Mouse (Mus musculus): ENCODE measurements around the gene Hist1h4h.

The Hist1h4h gene

DNA sequence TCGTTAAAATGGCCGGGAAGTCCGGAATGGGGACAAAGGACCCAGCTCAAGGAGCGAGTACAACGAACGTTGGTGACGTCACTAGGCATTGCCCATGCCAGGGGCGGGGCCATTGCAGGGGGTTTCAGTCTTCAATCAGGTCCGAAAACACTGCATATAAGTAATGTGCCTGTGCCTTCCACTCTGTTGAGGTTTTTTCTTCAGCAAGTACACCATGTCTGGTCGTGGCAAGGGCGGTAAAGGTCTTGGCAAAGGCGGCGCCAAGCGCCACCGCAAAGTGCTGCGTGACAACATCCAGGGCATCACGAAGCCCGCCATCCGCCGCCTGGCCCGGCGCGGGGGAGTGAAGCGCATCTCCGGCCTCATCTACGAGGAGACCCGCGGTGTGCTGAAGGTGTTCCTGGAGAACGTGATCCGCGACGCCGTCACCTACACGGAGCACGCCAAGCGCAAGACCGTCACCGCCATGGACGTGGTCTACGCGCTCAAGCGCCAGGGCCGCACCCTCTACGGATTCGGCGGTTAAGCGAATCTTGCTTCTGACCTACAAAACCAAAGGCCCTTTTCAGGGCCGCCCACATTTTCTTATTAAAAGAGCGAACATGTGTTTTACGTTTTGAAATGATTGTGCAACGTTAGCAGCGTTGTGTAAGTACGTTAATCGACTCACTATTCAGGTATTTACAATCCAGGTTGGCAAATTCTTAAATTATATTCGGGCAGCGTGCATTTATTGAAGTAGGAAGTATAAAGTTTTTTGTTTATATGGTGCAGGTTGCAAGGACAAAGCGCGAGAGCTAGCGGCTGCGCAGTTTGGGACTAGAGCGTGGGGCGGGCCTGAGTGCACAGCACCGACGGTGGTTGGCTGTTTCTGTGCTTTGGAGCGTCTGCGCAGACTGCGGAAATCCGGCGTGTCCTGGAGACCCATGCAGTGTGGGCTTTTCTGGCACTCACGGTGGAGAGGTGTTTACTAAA is at the start of gene Hist1h4h:
Gene Hist1h4h, plus strand, starts transcription at position 150 of the 975 bp plus-strand sequence.
- peak; percentile 97 for DNase-seq (ENCODE audit: low read depth, low spot score)

DNA sequence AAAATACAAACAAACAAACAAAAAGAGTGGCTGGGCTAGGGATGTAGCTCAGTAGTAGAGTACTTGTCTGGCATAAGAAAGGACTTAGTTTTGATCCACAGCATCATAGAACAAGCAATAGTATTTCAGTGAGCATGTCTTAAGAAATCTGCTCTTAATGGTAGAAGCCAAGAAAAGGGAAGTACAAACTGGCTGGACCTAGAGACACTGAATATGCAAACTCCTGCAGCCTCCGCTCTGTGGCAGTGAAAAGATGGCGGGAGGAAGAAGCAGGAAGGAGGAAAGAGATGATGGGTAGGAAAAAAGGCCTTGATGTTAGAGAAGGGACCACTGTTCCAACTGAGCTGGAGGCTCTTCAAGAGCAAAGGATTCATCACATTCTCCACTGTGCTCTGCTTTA is 47.7 kb upstream of the Hist1h4h start:
- no peak for DNase-seq (ENCODE audit: low read depth, low spot score)

DNA sequence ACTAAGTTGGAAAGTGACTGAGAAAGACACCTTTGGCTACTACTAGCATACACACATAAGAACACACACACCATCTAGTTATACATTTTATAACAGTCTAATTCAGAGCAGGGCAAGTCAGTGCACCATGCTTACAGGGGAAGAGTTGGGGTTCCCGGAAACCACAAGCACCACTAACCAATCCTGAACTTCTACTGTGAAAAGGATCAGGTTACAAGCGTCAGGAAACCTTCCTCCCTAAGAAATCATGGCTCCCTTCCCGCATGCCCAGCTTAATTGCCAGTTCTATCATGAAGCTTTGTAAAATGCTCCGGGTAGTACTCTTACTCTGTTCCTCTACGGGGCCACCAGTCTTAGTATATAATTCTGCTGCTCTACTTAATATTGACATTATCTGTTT is 45.6 kb upstream of the Hist1h4h start:
- DNase-seq (ENCODE audit: low read depth, low spot score): no peak

DNA sequence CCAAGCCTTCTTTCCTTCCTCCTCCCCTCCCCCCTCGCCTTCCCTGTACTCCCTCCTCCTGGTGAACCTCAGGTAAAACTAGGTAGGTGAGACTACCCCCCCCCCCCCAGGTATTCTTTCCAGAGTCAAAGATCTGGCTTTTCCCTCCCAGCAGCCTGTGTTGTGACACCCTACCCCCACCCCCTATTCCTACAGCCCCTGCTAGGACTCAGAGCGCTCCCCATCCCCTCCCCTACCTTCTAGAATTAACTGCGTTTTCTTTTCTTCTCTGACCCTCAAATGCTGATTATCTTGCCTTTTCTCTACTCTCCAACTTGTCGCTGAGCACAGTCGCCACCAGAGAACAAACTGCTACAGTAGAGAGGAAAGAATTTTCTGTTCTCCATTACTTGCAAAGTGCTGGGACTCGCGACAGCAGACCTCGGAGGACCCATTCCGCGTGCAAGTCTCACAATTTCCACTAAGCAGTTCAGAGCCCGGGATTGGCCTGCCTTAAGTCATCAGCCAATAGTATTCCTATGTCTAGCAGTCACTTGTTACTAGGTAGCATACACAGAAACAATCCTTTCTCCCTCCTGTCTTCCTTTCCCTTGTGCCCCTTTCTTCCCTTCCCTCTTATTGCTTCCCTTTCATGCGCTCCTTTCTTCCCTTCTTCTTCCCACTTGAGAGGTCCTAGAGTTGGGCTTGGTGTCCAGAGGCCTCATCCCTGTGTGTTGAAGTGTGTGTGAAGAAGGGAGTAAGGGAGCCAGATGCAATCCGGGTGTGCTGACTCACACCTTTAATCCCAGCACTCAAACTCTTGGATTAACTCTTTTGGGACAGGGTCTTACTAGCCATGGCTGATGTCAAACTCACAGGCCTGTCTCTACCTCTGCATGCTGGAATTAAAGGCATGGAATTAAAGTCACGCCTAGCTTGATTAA is 42.2 kb upstream of the Hist1h4h start, which contains the start of gene Btn2a2:
Gene Btn2a2, minus strand, starts transcription at position 458 of the 923 bp plus-strand sequence.
- DNase-seq (ENCODE audit: low read depth, low spot score): peak; percentile 59

DNA sequence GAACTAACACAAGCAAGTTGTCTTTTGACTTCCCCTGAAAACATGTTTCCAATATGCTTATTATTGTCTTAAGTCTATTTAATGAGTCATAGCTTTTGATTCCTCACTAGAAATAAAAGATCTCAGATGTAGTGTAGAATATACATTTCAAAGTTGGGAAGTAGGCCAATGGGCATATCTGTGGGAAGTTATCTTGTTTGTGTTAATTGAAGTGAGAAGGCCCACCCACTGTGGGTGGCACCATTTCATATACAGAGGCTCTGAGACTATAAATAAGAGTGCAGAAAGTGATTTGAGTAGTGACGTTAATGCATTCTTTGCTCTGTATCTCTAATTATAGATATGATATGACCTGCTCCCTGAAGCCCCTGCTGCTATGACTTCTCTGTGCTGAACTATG is 40.0 kb upstream of the Hist1h4h start:
- DNase-seq (ENCODE audit: low read depth, low spot score): no peak

DNA sequence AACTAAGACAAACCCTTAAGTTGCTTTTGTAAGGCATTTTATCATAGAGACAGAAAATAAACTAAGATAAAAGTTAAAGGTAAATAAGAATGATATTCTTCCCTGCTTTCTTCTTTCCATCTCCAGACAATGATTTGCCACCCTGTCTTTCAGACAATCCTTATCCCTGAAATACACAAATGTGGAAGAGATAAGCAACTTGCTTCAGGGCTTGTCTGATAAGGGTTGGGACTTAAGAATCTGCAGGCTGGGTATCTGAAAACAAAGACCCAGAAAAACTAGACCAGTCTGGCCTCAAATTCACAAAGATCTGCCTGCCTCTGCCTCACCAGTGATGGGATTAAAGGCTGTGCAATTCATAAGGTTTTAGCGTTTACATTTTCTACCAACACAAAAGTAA is 39.6 kb upstream of the Hist1h4h start:
- DNase-seq (ENCODE audit: low read depth, low spot score): no peak

DNA sequence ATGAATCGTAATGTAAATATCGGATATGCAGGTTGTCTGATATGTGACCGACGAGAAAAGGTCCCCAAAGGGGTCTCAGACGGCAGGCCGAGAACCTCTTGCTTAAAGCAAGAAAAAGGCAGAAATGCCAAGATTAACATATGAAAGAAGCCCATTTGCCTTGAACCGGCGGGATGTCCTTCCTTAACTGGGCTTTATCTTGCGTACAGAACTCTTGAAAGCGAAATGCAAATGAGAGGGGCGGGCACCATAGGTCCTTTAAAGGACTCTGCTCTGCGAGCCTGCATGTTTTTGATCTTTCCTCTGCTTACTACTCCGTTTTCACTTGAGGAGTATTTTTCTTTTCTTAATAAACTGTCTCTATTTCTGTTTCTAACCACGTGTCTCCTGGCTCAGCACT is 38.9 kb upstream of the Hist1h4h start:
- no peak for DNase-seq (ENCODE audit: low read depth, low spot score)

DNA sequence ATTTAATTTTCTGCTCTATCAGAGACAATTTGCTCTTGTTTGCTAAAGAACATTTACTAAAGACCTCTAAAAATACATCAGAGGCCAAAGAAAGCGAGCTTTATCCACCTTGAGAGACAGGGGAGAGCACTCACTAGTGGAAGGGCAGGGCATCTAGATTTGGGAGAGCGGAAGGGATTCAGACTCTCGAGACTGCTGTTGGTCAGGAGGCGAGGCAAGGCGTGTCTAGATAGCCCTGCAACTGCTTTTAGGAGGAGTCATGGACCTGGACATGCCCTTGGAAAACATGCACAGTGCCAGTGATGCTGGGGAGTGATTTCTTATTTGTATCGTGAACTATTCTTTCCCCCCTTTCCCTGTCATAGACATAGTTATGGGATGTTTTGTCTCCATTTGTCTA is 35.3 kb upstream of the Hist1h4h start:
- no peak for DNase-seq (ENCODE audit: low read depth, low spot score)

DNA sequence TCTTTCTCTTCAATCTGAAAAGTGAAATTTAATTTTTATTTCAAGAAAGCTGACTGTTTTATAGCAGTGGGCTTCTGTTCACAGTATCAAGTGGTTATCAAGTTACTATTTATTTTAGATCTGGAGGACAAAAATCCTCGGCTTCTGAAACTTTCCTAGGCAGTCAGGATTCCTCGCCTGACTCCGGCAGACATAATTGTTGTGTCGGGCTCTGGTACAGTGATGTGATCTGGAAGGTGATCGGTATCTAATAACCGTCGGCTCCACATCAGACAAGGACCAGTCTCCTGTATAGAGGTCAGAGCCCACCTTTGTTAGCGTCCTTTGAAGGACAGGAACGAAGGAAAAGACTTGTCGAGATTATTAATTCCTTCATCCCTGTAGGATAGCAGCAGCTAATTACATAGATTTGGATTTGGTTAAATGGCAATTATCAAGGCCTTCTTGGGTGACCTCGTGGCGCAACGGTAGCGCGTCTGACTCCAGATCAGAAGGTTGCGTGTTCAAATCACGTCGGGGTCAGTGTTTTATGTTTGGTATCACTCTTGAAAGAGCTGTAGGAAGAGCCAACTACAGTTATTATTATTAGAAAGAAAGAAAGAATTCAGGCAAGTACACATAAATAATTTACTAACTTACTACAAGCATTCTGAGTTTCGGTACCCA is 33.1 kb upstream of the Hist1h4h start:
- DNase-seq (ENCODE audit: low read depth, low spot score): no peak

DNA sequence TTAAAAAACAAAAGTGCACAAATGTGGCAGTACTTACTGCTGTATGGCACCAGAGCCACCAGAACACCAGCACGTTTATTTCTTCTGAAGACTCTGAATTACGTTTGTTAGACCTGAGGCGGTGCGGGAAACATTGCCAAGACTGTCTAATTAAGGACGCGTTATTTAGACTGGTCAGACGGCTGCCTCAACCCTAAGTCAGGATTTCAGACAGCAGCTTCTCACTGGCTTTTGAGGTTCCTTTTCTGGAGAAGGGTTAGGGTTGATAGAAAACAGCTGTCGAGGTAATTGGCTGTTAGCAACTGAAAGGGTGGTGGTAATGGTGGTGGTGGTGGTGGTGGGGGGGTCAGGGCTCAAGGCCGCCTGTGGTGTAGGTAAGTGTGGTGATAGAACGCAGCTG is 32.2 kb upstream of the Hist1h4h start:
- DNase-seq (ENCODE audit: low read depth, low spot score): no peak

DNA sequence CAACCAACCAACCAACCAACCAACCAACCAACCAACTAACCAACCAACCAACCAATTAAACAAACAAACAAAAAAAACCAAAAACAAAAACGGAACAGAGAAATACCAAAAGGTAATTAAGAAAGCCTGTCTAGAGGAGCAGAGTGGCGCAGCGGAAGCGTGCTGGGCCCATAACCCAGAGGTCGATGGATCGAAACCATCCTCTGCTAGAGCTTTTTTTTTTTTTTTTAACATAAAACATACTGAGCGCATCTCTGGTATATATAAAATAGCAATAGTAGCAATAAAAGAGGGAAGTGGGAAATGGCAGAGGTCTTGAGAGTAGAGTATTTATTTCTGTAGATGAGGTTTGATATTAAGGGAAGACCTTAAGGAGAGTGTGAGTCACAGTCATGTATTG is 30.9 kb upstream of the Hist1h4h start:
- DNase-seq (ENCODE audit: low read depth, low spot score): no peak

DNA sequence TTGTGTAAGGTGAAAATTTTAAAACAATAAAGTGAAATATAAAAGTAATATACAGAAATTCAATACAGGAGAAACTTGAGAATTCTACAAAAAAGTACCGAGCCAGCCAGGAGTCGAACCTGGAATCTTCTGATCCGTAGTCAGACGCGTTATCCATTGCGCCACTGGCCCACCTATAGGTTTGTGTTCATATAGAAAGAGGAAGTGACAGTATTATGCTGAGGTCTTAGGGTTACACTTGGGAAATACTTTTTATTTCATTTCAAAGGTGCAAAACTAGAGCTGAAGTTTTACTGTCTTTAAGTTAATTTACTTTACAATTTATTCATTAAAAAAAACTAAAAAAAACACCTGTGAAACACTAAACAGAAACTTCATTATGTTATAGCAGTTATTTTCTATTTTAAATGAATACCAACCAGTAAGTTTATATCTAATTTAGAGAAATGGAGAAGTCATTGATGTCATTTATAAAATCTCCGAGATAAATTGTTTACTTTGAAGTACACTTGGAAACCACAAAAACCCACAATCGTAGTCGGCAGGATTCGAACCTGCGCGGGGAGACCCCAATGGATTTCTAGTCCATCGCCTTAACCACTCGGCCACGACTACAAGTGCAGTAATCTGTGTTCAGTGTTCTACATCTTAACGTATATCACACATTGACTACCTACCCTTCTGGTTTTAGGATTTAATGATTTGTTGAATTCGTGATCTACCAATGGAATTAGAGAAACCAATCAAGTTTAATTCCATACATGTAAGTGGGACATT is 30.2 kb upstream of the Hist1h4h start:
- DNase-seq (ENCODE audit: low read depth, low spot score): peak; percentile 8

DNA sequence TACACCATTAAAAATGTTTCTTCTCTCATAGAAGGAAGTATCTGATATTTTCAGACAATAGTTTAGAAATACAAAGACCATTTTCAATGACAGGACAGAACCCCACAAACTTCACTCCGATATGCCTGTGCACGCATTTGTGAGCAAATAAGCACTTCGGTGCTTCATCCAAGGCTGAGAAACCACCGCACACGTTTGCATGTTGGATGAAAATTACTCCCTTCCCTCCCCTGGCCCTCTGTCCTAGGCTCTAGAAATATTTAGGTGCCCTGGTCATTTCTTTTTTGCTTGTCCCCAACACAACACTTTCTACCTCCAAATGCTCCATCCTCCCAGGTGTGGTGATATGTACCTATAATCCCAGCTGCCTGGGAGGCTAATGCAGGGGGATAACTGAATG is 29.3 kb upstream of the Hist1h4h start:
- no peak for DNase-seq (ENCODE audit: low read depth, low spot score)

DNA sequence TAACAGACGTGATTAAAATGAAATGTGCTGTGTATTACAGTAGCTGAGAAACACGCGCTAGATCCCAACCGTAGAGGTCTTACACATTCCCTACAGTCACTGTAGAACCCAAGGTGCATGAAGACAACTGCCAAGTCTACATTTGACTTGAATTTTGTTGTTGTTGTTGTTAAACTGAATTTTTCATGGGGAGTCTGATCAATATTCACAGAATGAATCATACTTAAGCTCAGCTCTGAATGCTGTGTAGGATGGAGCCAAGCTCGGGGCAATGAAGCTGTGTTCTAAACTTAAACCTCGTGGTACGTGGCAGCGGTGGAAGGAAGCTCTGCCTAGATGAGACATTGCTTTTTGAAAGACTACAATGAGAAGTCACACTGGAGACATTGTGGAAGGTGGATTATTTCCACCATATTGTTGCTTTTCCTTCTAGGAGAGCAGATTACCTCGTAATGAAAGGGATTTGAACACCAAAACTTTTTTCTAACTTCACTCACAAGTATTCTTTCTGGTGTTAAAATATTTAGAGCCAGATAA is 28.8 kb upstream of the Hist1h4h start:
- no peak for DNase-seq (ENCODE audit: low read depth, low spot score)

DNA sequence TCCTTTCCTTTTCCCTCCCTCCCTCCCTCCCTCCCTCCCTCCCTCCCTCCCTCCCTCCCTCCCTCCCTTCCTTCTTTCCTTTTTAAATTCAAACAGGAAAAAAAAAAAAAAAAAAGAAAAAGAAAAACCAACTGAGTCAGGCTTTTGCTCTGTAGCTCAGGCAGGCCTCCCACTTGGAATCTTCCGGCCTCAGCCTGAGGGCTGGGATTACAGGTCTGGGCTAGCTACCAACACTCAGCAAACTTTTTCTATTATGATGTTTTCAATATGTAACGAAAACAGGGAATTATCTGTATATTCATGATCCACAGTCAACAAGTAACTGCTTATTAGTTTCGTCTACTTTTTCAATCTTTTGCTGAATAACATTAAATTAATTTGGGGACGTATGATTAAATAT is 27.9 kb upstream of the Hist1h4h start:
- no peak for DNase-seq (ENCODE audit: low read depth, low spot score)

DNA sequence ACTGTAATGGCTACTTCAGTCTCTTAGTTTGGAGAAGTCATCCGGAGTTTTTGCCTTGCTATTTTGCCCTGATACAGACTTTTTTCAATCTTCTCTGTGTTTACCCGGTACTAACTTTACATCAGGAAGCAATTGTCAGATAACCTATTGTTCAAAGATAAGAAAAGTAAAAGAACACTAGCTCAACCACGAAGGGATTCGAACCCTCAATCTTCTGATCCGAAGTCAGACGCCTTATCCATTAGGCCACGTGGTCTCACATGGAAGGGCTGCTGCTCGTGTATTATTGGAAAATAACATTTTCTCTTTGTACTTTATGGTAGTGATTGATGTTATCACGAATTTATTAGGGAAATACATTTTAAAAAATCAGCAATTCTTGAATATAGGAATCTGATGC is 27.1 kb upstream of the Hist1h4h start:
- DNase-seq (ENCODE audit: low read depth, low spot score): peak; percentile 10

DNA sequence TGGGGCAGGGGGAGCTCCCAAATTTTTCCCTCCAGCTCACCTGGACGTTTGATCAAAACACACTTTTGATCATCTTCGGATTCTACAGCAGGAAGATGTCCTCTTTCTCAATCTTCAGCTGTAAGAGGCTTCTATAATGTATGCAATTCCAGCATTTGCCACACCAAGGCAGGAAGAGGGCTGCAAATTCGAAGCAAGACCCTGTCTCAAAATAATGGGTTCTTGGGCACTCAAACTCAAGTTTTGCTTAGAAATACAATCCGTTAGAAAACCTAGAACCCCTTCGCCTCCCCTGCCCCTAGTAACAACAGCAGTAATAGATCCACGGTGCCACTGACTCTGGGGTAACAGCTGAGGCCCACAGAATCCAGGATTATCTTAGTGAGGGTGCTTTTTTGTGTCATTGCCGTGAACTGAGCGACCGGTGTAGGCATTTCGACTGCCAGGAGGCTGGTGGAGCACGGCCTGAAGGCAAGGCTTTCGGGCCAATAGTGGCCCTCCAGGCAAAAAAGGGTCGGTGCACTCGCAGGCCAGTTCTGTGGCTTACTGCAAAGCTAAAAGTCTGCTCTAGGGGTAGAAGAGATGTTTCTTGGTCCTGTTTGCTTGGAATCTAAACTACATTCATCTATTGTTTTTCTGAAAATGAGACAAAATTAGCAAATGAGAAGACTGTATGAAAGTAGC is 25.0 kb upstream of the Hist1h4h start:
- no peak for DNase-seq (ENCODE audit: low read depth, low spot score)

DNA sequence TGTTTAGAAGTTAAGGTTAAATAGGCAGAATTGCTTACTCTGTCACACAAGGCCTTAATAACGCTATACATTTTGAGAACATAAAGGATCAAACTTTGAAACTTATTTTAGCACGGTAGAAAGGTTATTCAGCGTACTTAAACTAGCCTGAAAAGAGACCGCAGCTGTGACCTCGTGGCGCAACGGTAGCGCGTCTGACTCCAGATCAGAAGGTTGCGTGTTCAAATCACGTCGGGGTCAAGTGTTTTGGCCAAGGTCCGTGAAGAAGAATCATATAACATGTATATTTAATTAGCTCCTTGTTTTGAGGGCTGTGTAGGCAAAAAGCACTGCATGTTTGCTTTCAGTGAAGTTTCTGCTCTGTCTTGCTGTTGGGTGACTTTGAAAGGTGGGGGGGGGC is 24.5 kb upstream of the Hist1h4h start:
- no peak for DNase-seq (ENCODE audit: low read depth, low spot score)

DNA sequence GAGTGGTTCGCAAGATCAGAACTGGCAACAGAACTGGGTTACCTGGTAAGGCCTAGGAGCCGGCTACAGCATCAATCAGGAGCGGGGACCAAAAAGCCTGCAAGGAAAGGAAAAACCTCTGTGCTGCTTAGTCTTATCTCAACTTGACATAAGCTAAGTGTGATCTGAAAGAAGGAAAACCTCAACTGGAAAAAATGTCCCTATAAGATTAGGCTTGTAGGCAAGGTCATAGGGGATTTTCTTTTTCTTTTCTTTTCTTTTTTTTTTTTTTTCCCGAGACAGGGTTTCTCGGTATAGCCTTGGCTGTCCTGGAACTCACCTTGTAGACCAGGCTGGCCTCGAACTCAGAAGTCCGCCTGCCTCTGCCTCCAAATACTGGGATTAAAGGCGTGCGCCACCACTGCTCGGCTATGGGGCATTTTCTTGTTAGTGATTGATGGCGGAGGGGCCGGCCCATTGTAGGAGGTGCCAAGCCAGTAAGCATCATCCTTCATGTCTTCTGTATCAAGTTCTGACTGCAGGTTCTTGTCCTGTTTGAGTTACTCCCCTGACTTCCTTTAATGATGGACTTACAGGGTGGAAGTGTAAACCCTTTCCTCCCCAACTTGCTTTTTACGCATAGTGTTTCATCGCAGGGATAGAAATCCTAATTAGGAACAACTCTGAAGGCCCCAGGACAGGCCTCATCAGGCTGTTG is 23.9 kb upstream of the Hist1h4h start:
- no peak for DNase-seq (ENCODE audit: low read depth, low spot score)

DNA sequence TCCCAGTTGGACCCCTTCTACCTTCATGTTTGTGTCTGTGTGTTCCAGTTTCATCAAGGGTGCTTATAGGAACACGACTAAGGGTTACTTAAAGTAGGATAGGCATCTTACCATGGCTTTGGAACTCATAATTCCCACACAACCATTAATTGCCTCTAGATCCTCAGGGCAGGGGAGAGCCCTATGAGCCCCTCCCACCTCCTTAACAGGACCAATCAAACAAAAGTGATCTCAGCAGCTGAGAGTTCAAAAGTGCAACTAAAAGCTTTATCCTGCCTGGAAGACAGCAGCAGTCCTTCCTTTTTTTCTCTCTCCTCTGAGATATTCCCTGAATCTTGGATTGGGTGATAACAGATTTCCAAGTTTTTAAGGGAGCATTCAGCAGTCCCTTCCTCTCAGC is 20.7 kb upstream of the Hist1h4h start:
- DNase-seq (ENCODE audit: low read depth, low spot score): no peak
